In genomic region chr5:64655286-64655685, GRCm38 (mm10) we compare ENCODE assay signal across 20 mouse cellular contexts.
DNase-seq lines count a peak whose midpoint lies in the region; ATAC-seq and TF ChIP-seq lines count a peak whose summit lies in the region.
"Had no signal": no experiment of that assay in that cellular context is flagged by ENCODE, and none has a peak within 500 bp of the region (broad histone marks: within the 10 kb centered on the region; RNA-seq: fewer than 3 reads in every experiment).

No protein-coding gene starts in this region.

- 0 out of 2 replicates have a peak overlapping the region, but pooled peaks have one; percentile 6 for H3K27ac ChIP-seq in limb, embryonic 13.5 days
- H3K27ac ChIP-seq in limb, embryonic 10.5 days: no peak overlapping the region
- H3K27ac ChIP-seq in embryonic facial prominence, embryonic 15.5 days (replicated peaks): peak overlapping the region; percentile 55
- no peak overlapping the region for H3K27ac ChIP-seq in limb, embryonic 14.5 days (replicated peaks; ENCODE audit: low read depth, low read length)
- H3K27ac ChIP-seq: forebrain, embryonic 13.5 days; hindbrain, embryonic 12.5 days; hindbrain, embryonic 15.5 days had no signal

- H3K36me3 ChIP-seq in limb, embryonic 13.5 days: no peaks in the 10 kb centered on the region
- no peaks in the 10 kb centered on the region for H3K36me3 ChIP-seq in limb, embryonic 10.5 days
- no peaks in the 10 kb centered on the region for H3K36me3 ChIP-seq in embryonic facial prominence, embryonic 15.5 days
- no peaks in the 10 kb centered on the region for H3K36me3 ChIP-seq in limb, embryonic 14.5 days (ENCODE audit: control insufficient read depth, insufficient read depth, low read length)
- H3K36me3 ChIP-seq: hindbrain, embryonic 12.5 days; hindbrain, embryonic 15.5 days had no signal

- H3K9me3 ChIP-seq in limb, embryonic 13.5 days: no peaks in the 10 kb centered on the region
- no peaks in the 10 kb centered on the region for H3K9me3 ChIP-seq in limb, embryonic 10.5 days (replicated peaks)
- no peaks in the 10 kb centered on the region for H3K9me3 ChIP-seq in embryonic facial prominence, embryonic 15.5 days (replicated peaks)
- no peaks in the 10 kb centered on the region for H3K9me3 ChIP-seq in limb, embryonic 14.5 days (ENCODE audit: control insufficient read depth, low read length)
- H3K9me3 ChIP-seq: forebrain, embryonic 13.5 days; hindbrain, embryonic 12.5 days; hindbrain, embryonic 15.5 days had no signal

- H3K4me2 ChIP-seq in limb, embryonic 13.5 days (replicated peaks): no peak overlapping the region
- no peak overlapping the region for H3K4me2 ChIP-seq in embryonic facial prominence, embryonic 15.5 days (replicated peaks)
- H3K4me2 ChIP-seq in limb, embryonic 14.5 days (replicated peaks; ENCODE audit: low read depth, low read length, severe bottlenecking): no peak overlapping the region
- H3K4me2 ChIP-seq: forebrain, embryonic 13.5 days; heart, embryonic 11.5 days; hindbrain, embryonic 12.5 days; hindbrain, embryonic 15.5 days had no signal

- 46% methylated on average over 5 of the region's 5 CpGs for WGBS in limb, embryonic 13.5 days
- 77% methylated on average over 5 of the region's 5 CpGs for WGBS in limb, embryonic 10.5 days
- WGBS in embryonic facial prominence, embryonic 15.5 days: 31% methylated on average over 5 of the region's 5 CpGs
- WGBS in limb, embryonic 14.5 days: 36% methylated on average over 5 of the region's 5 CpGs

- no peak overlapping the region for H3K9ac ChIP-seq in limb, embryonic 13.5 days
- H3K9ac ChIP-seq in embryonic facial prominence, embryonic 15.5 days: no peak overlapping the region
- no peak overlapping the region for H3K9ac ChIP-seq in limb, embryonic 14.5 days (ENCODE audit: low read depth, low read length, severe bottlenecking)
- H3K9ac ChIP-seq: forebrain, embryonic 13.5 days; hindbrain, embryonic 12.5 days; hindbrain, embryonic 15.5 days had no signal

- no peak; the same call in 1 of the 2 replicates for ATAC-seq in limb, embryonic 13.5 days (ENCODE audit: low FRiP score, low read depth)
- no peak for ATAC-seq in embryonic facial prominence, embryonic 15.5 days (ENCODE audit: insufficient number of reproducible peaks, low FRiP score, low TSS enrichment, low read depth)
- no peak; the same call in 1 of the 2 replicates for ATAC-seq in limb, embryonic 14.5 days (ENCODE audit: low FRiP score, low read depth)
- ATAC-seq: forebrain, embryonic 13.5 days; forebrain, embryonic 16.5 days; intestine, postnatal 0 days; Patski had no signal

- no peak for TF ChIP-seq POLR2A in limb, embryonic 14.5 days (IDR thresholded peaks at IDR 0.05; ENCODE audit: borderline replicate concordance, extremely low read depth, insufficient read depth, insufficient read length)

- no peak for DNase-seq in limb, embryonic 10.5 days (ENCODE audit: low spot score)
- peak; percentile 43 for DNase-seq in limb, embryonic 14.5 days (ENCODE audit: low spot score)
- no peak for DNase-seq in urinary bladder, postnatal 36 days (ENCODE audit: low spot score in 2 of 2)
- no peak for DNase-seq in adrenal gland, postnatal 14 days
- DNase-seq: adrenal gland, postnatal 25 days; cerebellum, adult 11-12 months; cerebellum, adult 8-10 months; cerebellum, postnatal 10 days; cerebellum, postnatal 36 days; embryo, embryonic 11 days; gastrocnemius, postnatal 10 days had no signal

- no peak overlapping the region for H3K4me3 ChIP-seq in limb, embryonic 13.5 days
- no peak overlapping the region for H3K4me3 ChIP-seq in limb, embryonic 10.5 days
- H3K4me3 ChIP-seq in embryonic facial prominence, embryonic 15.5 days (replicated peaks): no peak overlapping the region
- no peak overlapping the region for H3K4me3 ChIP-seq in limb, embryonic 14.5 days (replicated peaks; ENCODE audit: low read length)
- H3K4me3 ChIP-seq: forebrain, embryonic 13.5 days; hindbrain, embryonic 12.5 days; hindbrain, embryonic 15.5 days had no signal

- no peaks in the 10 kb centered on the region for H3K27me3 ChIP-seq in limb, embryonic 13.5 days
- H3K27me3 ChIP-seq in limb, embryonic 10.5 days (ENCODE audit: low read depth, poor library complexity, severe bottlenecking): no peaks in the 10 kb centered on the region
- H3K27me3 ChIP-seq in embryonic facial prominence, embryonic 15.5 days: no peaks in the 10 kb centered on the region
- H3K27me3 ChIP-seq in limb, embryonic 14.5 days (ENCODE audit: control insufficient read depth, insufficient read depth, low read length): no peaks in the 10 kb centered on the region
- H3K27me3 ChIP-seq: forebrain, embryonic 13.5 days; hindbrain, embryonic 12.5 days; hindbrain, embryonic 15.5 days; Patski had no signal

- H3K4me1 ChIP-seq in limb, embryonic 13.5 days: peaks cover 6% of the 10 kb centered on the region
- no peaks in the 10 kb centered on the region for H3K4me1 ChIP-seq in limb, embryonic 10.5 days
- no peaks in the 10 kb centered on the region for H3K4me1 ChIP-seq in embryonic facial prominence, embryonic 15.5 days
- peaks cover 6% of the 10 kb centered on the region; the same call in 1 of the 2 replicates for H3K4me1 ChIP-seq in limb, embryonic 14.5 days (ENCODE audit: control insufficient read depth, insufficient read depth, low read length)
- H3K4me1 ChIP-seq: forebrain, embryonic 13.5 days; hindbrain, embryonic 12.5 days; hindbrain, embryonic 15.5 days had no signal

Comparison
In these comparisons a context has a peak if more than half of its experiments do, and no peak if none do; other contexts are left out.
1. H3K27ac ChIP-seq: peak in limb, embryonic 13.5 days (single experiment) and embryonic facial prominence, embryonic 15.5 days (single experiment); none in limb, embryonic 10.5 days (single experiment) and limb, embryonic 14.5 days (single experiment).